Mouse (Mus musculus): ENCODE results near the gene Dennd1b. TPM values are rescaled to one million over a fixed set of nuclear protein-coding genes. Genes with fewer than 3 reads are reported as not detected.

Gene Dennd1b
- polyA plus RNA-seq, 1 experiment from 2014 or later: 13.1 TPM

GRCm38 (mm10) chr1:138957111-138957510 lies 6.1 kb upstream of the Dennd1b start:
- H3K36me3 ChIP-seq (ENCODE audit: control insufficient read depth, insufficient read depth, low read length): no peaks in the 10 kb centered on the region
- H3K27ac ChIP-seq (ENCODE audit: low read depth, low read length): no peak overlapping the region
- ATAC-seq (ENCODE audit: low FRiP score, low TSS enrichment): no peak
- H3K4me3 ChIP-seq (ENCODE audit: low read length): no peak overlapping the region
- H3K4me2 ChIP-seq (replicated peaks; ENCODE audit: low read depth, low read length): no peak overlapping the region
- 0 out of 2 replicates have a peak, but pooled peaks cover 4% of the 10 kb centered on the region for H3K4me1 ChIP-seq (ENCODE audit: control insufficient read depth, insufficient read depth, low read length)
- no peak overlapping the region for H3K9ac ChIP-seq (ENCODE audit: low read depth, low read length)
- no peaks in the 10 kb centered on the region for H3K9me3 ChIP-seq (ENCODE audit: control insufficient read depth, low read length)
- 74% methylated on average over 4 of the region's 4 CpGs for WGBS
- H3K27me3 ChIP-seq (ENCODE audit: control insufficient read depth, insufficient read depth, low read length): no peaks in the 10 kb centered on the region

GRCm38 (mm10) chr1:138958863-138959262 lies 4.4 kb upstream of the Dennd1b start:
- no peak for ATAC-seq (ENCODE audit: low FRiP score, low TSS enrichment)
- no peaks in the 10 kb centered on the region for H3K9me3 ChIP-seq (ENCODE audit: control insufficient read depth, low read length)
- no peak overlapping the region for H3K27ac ChIP-seq (ENCODE audit: low read depth, low read length)
- 81% methylated on average over 3 of the region's 3 CpGs for WGBS
- no peak overlapping the region for H3K9ac ChIP-seq (ENCODE audit: low read depth, low read length)
- no peaks in the 10 kb centered on the region for H3K36me3 ChIP-seq (ENCODE audit: control insufficient read depth, insufficient read depth, low read length)
- H3K4me2 ChIP-seq (replicated peaks; ENCODE audit: low read depth, low read length): no peak overlapping the region
- H3K4me3 ChIP-seq (ENCODE audit: low read length): no peak overlapping the region
- peaks cover 9% of the 10 kb centered on the region; the same call in 1 of the 2 replicates for H3K4me1 ChIP-seq (ENCODE audit: control insufficient read depth, insufficient read depth, low read length)
- H3K27me3 ChIP-seq (ENCODE audit: control insufficient read depth, insufficient read depth, low read length): no peaks in the 10 kb centered on the region

GRCm38 (mm10) chr1:138959903-138960483 lies 3.2 kb upstream of the Dennd1b start:
- Histone ChIP-seq H3K9me3 (ENCODE audit: control insufficient read depth, low read length) (no peaks in the 10 kb centered on the region), H3K27ac (ENCODE audit: low read depth, low read length) (no peak overlapping the region), H3K27me3 (ENCODE audit: control insufficient read depth, insufficient read depth, low read length) (no peaks in the 10 kb centered on the region), H3K4me2 (replicated peaks; ENCODE audit: low read depth, low read length) (no peak overlapping the region), H3K36me3 (ENCODE audit: control insufficient read depth, insufficient read depth, low read length) (no peaks in the 10 kb centered on the region), H3K9ac (ENCODE audit: low read depth, low read length) (no peak overlapping the region), H3K4me1 (ENCODE audit: control insufficient read depth, insufficient read depth, low read length) (peaks cover 9% of the 10 kb centered on the region; the same call in 1 of the 2 replicates), H3K4me3 (ENCODE audit: low read length) (no peak overlapping the region)
- no peak for ATAC-seq (ENCODE audit: low FRiP score, low TSS enrichment)
- 41% methylated on average over 4 of the region's 4 CpGs for WGBS

GRCm38 (mm10) chr1:138962266-138963101 lies 751 bp upstream of the Dennd1b start:
- no peaks in the 10 kb centered on the region; the same call in 1 of the 2 replicates for H3K36me3 ChIP-seq (ENCODE audit: control insufficient read depth, insufficient read depth, low read length)
- WGBS: 42% methylated on average over 9 of the region's 9 CpGs
- peak overlapping the region; percentile 83; the same call in 1 of the 2 replicates for H3K27ac ChIP-seq (ENCODE audit: low read depth, low read length)
- peak overlapping the region; percentile 62 for H3K4me2 ChIP-seq (replicated peaks; ENCODE audit: low read depth, low read length)
- H3K9me3 ChIP-seq (ENCODE audit: control insufficient read depth, low read length): no peaks in the 10 kb centered on the region
- peaks cover 9% of the 10 kb centered on the region; the same call in 1 of the 2 replicates for H3K4me1 ChIP-seq (ENCODE audit: control insufficient read depth, insufficient read depth, low read length)
- H3K9ac ChIP-seq (ENCODE audit: low read depth, low read length): peak overlapping the region; percentile 91; the same call in 1 of the 2 replicates
- ATAC-seq (ENCODE audit: low FRiP score, low TSS enrichment): peak; percentile 3; the same call in 1 of the 2 replicates
- no peaks in the 10 kb centered on the region for H3K27me3 ChIP-seq (ENCODE audit: control insufficient read depth, insufficient read depth, low read length)
- H3K4me3 ChIP-seq (ENCODE audit: low read length): peak overlapping the region; percentile 82

- peak overlapping the region; percentile 91 for H3K9ac ChIP-seq (ENCODE audit: low read depth, low read length)
- H3K9me3 ChIP-seq (ENCODE audit: control insufficient read depth, low read length): no peaks in the 10 kb centered on the region
- no peaks in the 10 kb centered on the region; the same call in 1 of the 2 replicates for H3K36me3 ChIP-seq (ENCODE audit: control insufficient read depth, insufficient read depth, low read length)
- H3K4me1 ChIP-seq (ENCODE audit: control insufficient read depth, insufficient read depth, low read length): peaks cover 9% of the 10 kb centered on the region; the same call in 1 of the 2 replicates
- under 1% methylated on average over 43 of the region's 50 CpGs for WGBS
- peak; percentile 86 for ATAC-seq (ENCODE audit: low FRiP score, low TSS enrichment)
- H3K4me2 ChIP-seq (replicated peaks; ENCODE audit: low read depth, low read length): peak overlapping the region; percentile 62
- no peaks in the 10 kb centered on the region for H3K27me3 ChIP-seq (ENCODE audit: control insufficient read depth, insufficient read depth, low read length)
- peak overlapping the region; percentile 82 for H3K4me3 ChIP-seq (ENCODE audit: low read length)
- peak overlapping the region; percentile 83 for H3K27ac ChIP-seq (ENCODE audit: low read depth, low read length)
These were observed 728 bp downstream of the Dennd1b start for GRCm38 (mm10) chr1:138963868-138964458.

- Histone ChIP-seq H3K9me3 (ENCODE audit: control insufficient read depth, low read length) (no peaks in the 10 kb centered on the region), H3K4me3 (ENCODE audit: low read length) (no peak overlapping the region), H3K9ac (ENCODE audit: low read depth, low read length) (no peak overlapping the region), H3K27ac (ENCODE audit: low read depth, low read length) (no peak overlapping the region), H3K27me3 (ENCODE audit: control insufficient read depth, insufficient read depth, low read length) (no peaks in the 10 kb centered on the region), H3K36me3 (ENCODE audit: control insufficient read depth, insufficient read depth, low read length) (no peaks in the 10 kb centered on the region; the same call in 1 of the 2 replicates), H3K4me1 (ENCODE audit: control insufficient read depth, insufficient read depth, low read length) (peaks cover 6% of the 10 kb centered on the region; the same call in 1 of the 2 replicates), H3K4me2 (replicated peaks; ENCODE audit: low read depth, low read length) (no peak overlapping the region)
- no peak for ATAC-seq (ENCODE audit: low FRiP score, low TSS enrichment)
These were observed 1.8 kb downstream of the Dennd1b start for GRCm38 (mm10) chr1:138965069-138965468.

GRCm38 (mm10) chr1:138965511-138965910 lies 2.3 kb downstream of the Dennd1b start:
- peaks cover 5% of the 10 kb centered on the region; the same call in 1 of the 2 replicates for H3K4me1 ChIP-seq (ENCODE audit: control insufficient read depth, insufficient read depth, low read length)
- H3K27me3 ChIP-seq (ENCODE audit: control insufficient read depth, insufficient read depth, low read length): no peaks in the 10 kb centered on the region
- H3K36me3 ChIP-seq (ENCODE audit: control insufficient read depth, insufficient read depth, low read length): no peaks in the 10 kb centered on the region; the same call in 1 of the 2 replicates
- H3K9ac ChIP-seq (ENCODE audit: low read depth, low read length): no peak overlapping the region
- no peak for ATAC-seq (ENCODE audit: low FRiP score, low TSS enrichment)
- no peak overlapping the region for H3K4me3 ChIP-seq (ENCODE audit: low read length)
- WGBS: 93% methylated on average over 2 of the region's 2 CpGs
- no peak overlapping the region for H3K27ac ChIP-seq (ENCODE audit: low read depth, low read length)
- H3K4me2 ChIP-seq (replicated peaks; ENCODE audit: low read depth, low read length): no peak overlapping the region
- H3K9me3 ChIP-seq (ENCODE audit: control insufficient read depth, low read length): no peaks in the 10 kb centered on the region

GRCm38 (mm10) chr1:138967450-138967849 lies 4.2 kb downstream of the Dennd1b start:
- Histone ChIP-seq H3K4me3 (ENCODE audit: low read length) (no peak overlapping the region), H3K27ac (ENCODE audit: low read depth, low read length) (no peak overlapping the region), H3K4me1 (ENCODE audit: control insufficient read depth, insufficient read depth, low read length) (peaks cover 5% of the 10 kb centered on the region; the same call in 1 of the 2 replicates), H3K9ac (ENCODE audit: low read depth, low read length) (no peak overlapping the region), H3K36me3 (ENCODE audit: control insufficient read depth, insufficient read depth, low read length) (no peaks in the 10 kb centered on the region; the same call in 1 of the 2 replicates), H3K9me3 (ENCODE audit: control insufficient read depth, low read length) (no peaks in the 10 kb centered on the region), H3K4me2 (replicated peaks; ENCODE audit: low read depth, low read length) (no peak overlapping the region), H3K27me3 (ENCODE audit: control insufficient read depth, insufficient read depth, low read length) (no peaks in the 10 kb centered on the region)
- no peak for ATAC-seq (ENCODE audit: low FRiP score, low TSS enrichment)
- 66% methylated on average over 7 of the region's 7 CpGs for WGBS

Measured in kidney, embryonic 14.5 days (tissue).